Mouse (Mus musculus) MEL (cell line): ENCODE results near the gene Cdkal1. TPM values are rescaled to one million over a fixed set of nuclear protein-coding genes. Genes with fewer than 3 reads are reported as not detected.
A peak's percentile ranks its signal among the peaks of the same experiment; 100 is the strongest.

Experiments
- DNase-seq: peaks from one replicate; pipeline ENCODE4 v3.0.0; 2011; ENCODE audit warnings: low read depth, low spot score
- H3K27ac ChIP-seq: 2 replicates; pipeline ENCODE4 v1.5.1; 2012; ENCODE audit warnings: low read depth, mild to moderate bottlenecking, control low read depth, low read length, moderate library complexity; ENCODE audit not compliant: control insufficient read depth
- H3K27me3 ChIP-seq, 2 experiments: fragments of 150-350 bp in 1 of 2; sonication (generic) in 1 of 2; 2 replicates each; pipeline ENCODE4 v1.6.1; 2012; ENCODE audit warnings: low read length in 2 of 2, mild to moderate bottlenecking in 2 of 2, improper control_type of control experiment in 1 of 2, moderate library complexity in 1 of 2; ENCODE audit not compliant: insufficient read depth in 2 of 2, control insufficient read depth in 1 of 2
- H3K36me3 ChIP-seq, 2 experiments: 2 replicates each; pipeline ENCODE4 v1.6.1; 2012 to 2014; ENCODE audit warnings: low read length in 2 of 2, improper control_type of control experiment in 1 of 2, inconsistent platforms in 1 of 2, mild to moderate bottlenecking in 1 of 2; ENCODE audit not compliant: insufficient read depth in 2 of 2, control insufficient read depth in 1 of 2
- H3K4me1 ChIP-seq, 2 experiments: fragments of 150-350 bp in 1 of 2; sonication (generic) in 1 of 2; 2 replicates each; pipeline ENCODE4 v1.6.1; 2012; ENCODE audit warnings: low read length in 2 of 2, improper control_type of control experiment in 1 of 2, mild to moderate bottlenecking in 1 of 2; ENCODE audit not compliant: insufficient read depth in 2 of 2, control insufficient read depth in 1 of 2
- H3K4me3 ChIP-seq, 2 experiments: fragments of 150-350 bp in 1 of 2; sonication (generic) in 1 of 2; 2 replicates each; pipeline ENCODE4 v1.5.1; 2012; ENCODE audit warnings: low read depth in 2 of 2, low read length in 2 of 2, mild to moderate bottlenecking in 2 of 2, moderate library complexity in 2 of 2, control low read depth in 1 of 2, improper control_type of control experiment in 1 of 2; ENCODE audit not compliant: control insufficient read depth in 1 of 2, insufficient read depth in 1 of 2
- H3K79me2 ChIP-seq: 2 replicates; pipeline ENCODE4 v1.6.1; 2012; ENCODE audit warnings: mild to moderate bottlenecking, low read length, moderate library complexity; ENCODE audit not compliant: control insufficient read depth, poor library complexity, insufficient read depth
- H3K9ac ChIP-seq: 2 replicates; pipeline ENCODE4 v1.6.1; 2012; ENCODE audit warnings: low read depth, mild to moderate bottlenecking, control low read depth, low read length, moderate library complexity; ENCODE audit not compliant: control insufficient read depth, poor library complexity, severe bottlenecking
- H3K9me3 ChIP-seq: fragments of 150-350 bp; sonication (generic); replicated peaks from 2 replicates; pipeline ENCODE4 v1.6.1; 2012; ENCODE audit warnings: mild to moderate bottlenecking, low read length, improper control_type of control experiment, moderate library complexity; ENCODE audit not compliant: insufficient read depth
- BHLHE40 ChIP-seq: IDR thresholded peaks from 2 replicates; pipeline ENCODE4 v1.6.1; 2012; ENCODE audit warnings: low read depth, mild to moderate bottlenecking, inconsistent platforms, low read length, improper control_type of control experiment, borderline replicate concordance
- CHD2 ChIP-seq: IDR thresholded peaks from 2 replicates; pipeline ENCODE4 v1.6.1; 2011; ENCODE audit warnings: low read length, improper control_type of control experiment
- E2F4 ChIP-seq: IDR thresholded peaks from 2 replicates; pipeline ENCODE4 v1.6.1; 2011; ENCODE audit warnings: low read depth, low read length, improper control_type of control experiment, borderline replicate concordance
- ELF1 ChIP-seq: IDR thresholded peaks from 2 replicates; pipeline ENCODE4 v1.6.1; 2014; ENCODE audit warnings: low read depth, mild to moderate bottlenecking, inconsistent platforms, low read length, improper control_type of control experiment, moderate library complexity
- GATA1 ChIP-seq: IDR thresholded peaks from 2 replicates; pipeline ENCODE4 v1.6.1; 2011; ENCODE audit warnings: low read depth, low read length, improper control_type of control experiment
- NELFE ChIP-seq: IDR thresholded peaks from 2 replicates; pipeline ENCODE4 v1.6.1; 2011; ENCODE audit warnings: low read depth, low read length, improper control_type of control experiment
- POLR2AphosphoS5 ChIP-seq: IDR thresholded peaks from 2 replicates; pipeline ENCODE4 v1.6.1; 2012; ENCODE audit warnings: low read depth, borderline replicate concordance, mild to moderate bottlenecking, inconsistent platforms, low read length, moderate library complexity, mixed read lengths
- RAD21 ChIP-seq: IDR thresholded peaks from 2 replicates; pipeline ENCODE4 v1.6.1; 2011; ENCODE audit warnings: mild to moderate bottlenecking, low read depth, low read length, improper control_type of control experiment
- SIN3A ChIP-seq: IDR thresholded peaks from 2 replicates; pipeline ENCODE4 v1.6.1; 2012; ENCODE audit warnings: low read length, improper control_type of control experiment, inconsistent platforms
- TAL1 ChIP-seq: IDR thresholded peaks from 2 replicates; pipeline ENCODE4 v1.6.1; 2012; ENCODE audit warnings: mild to moderate bottlenecking, inconsistent platforms, low read length, moderate library complexity, mixed read lengths
- TBP ChIP-seq: IDR thresholded peaks from 2 replicates; pipeline ENCODE4 v1.8.0; 2011; ENCODE audit warnings: low read depth, low read length, improper control_type of control experiment
- UBTF ChIP-seq: IDR thresholded peaks from 2 replicates; pipeline ENCODE4 v1.6.1; 2012; ENCODE audit warnings: low read depth, mild to moderate bottlenecking, inconsistent platforms, low read length, improper control_type of control experiment, moderate library complexity, borderline replicate concordance; ENCODE audit not compliant: insufficient read depth
- ZKSCAN1 ChIP-seq: IDR thresholded peaks from 2 replicates; pipeline ENCODE4 v1.6.1; 2012; ENCODE audit warnings: low read depth, mild to moderate bottlenecking, inconsistent platforms, low read length, improper control_type of control experiment, moderate library complexity
- ZNF384 ChIP-seq: IDR thresholded peaks from 2 replicates; pipeline ENCODE4 v1.6.1; 2012; ENCODE audit warnings: low read depth, mild to moderate bottlenecking, inconsistent platforms, low read length, improper control_type of control experiment
- polyA plus RNA-seq, 2 experiments: library from polyadenylated mRNA; stranded (reverse) in 1 of 2; unstranded in 1 of 2; fragments of >175 nt in 1 of 2; fragments of >200 nt in 1 of 2; gene quantifications; 2 replicates each; pipeline versions ENCODE4 v1.2.1 to v1.2.4; 2012; ENCODE audit warnings: low replicate concordance in 2 of 2, low read depth in 1 of 2; ENCODE audit not compliant: insufficient read length in 2 of 2, insufficient read depth in 1 of 2, missing spikeins in 1 of 2
- total RNA-seq: library from RNA; depleted of rRNA; stranded (reverse); fragments of 300-350 nt; gene quantifications from 2 replicates; pipeline ENCODE4 v1.2.3, GENCODE M21; 2012

The Cdkal1 gene
- total and polyA plus RNA-seq, 3 experiments, result 10.6 to 11.0 TPM; not detected in 1

- Histone ChIP-seq H3K27me3 (no peaks in the 10 kb centered on the region), H3K9ac (no peak overlapping the region), H3K36me3 (0 out of 4 replicates have a peak, but pooled peaks cover 0 to 3% of the 10 kb centered on the region in 2 experiments), H3K9me3 (no peaks in the 10 kb centered on the region), H3K79me2 (no peaks in the 10 kb centered on the region), H3K27ac (no peak overlapping the region), H3K4me1 (no peaks in the 10 kb centered on the region), H3K4me3 (no peak overlapping the region)
- TF ChIP-seq TBP (peak; percentile 96), UBTF (0 out of 2 replicates have a peak, but pooled peaks have one; percentile 52), E2F4 (no peak)
- DNase-seq, result peak; percentile 52
Measured at GRCm38 (mm10) chr13:29901641-29902040, 46.2 kb upstream of the Cdkal1 start.

DNA sequence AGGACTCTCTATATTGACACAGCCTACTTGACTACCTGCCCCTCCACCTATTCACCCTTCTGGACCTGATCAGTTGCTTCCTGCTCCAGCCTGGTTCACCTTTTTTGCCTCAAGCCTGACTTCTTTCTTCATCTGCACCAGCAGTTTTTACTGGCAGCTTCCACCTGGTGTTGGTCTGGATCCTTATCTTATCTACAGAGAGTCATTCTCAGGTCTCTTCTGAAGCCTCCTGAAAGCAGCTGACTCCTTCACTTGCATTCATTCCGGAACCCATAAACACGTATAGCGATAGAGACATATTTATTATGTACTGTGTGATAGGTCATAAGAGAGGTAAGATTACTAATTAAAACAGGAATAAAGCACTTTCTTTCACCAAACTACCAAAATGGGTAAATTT lies 11.3 kb upstream of the Cdkal1 start:
- no peak for DNase-seq

DNA sequence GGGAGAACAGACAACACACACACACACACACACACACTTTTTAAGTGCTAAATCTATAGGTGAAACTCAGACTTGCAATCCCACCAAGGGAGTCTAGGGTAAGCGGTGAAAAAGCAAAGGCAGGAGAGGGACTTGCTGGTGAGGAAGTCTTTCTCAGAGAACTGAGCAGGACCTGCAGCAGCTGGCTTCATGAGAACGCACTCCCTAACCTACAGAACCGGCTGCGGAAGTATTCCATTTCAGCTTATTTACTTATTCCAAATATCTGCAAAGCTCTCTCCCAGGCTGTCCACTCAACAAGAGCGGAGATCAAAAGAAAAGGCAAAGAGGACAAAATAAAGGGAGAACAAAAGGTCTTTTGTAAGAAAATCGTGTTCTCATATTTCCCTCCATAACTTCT lies 8.9 kb upstream of the Cdkal1 start:
- no peak overlapping the region for H3K27ac ChIP-seq
- H3K36me3 ChIP-seq, result peaks cover 0 to 5% of the 10 kb centered on the region in 2 experiments; a peak in 2 of 4 replicates
- no peak for DNase-seq
- no peak for TF ChIP-seq SIN3A
- no peak for TF ChIP-seq CHD2
- no peak for TF ChIP-seq POLR2AphosphoS5
- no peak for TF ChIP-seq ZNF384
- TF ChIP-seq TAL1, result no peak
- no peak for TF ChIP-seq BHLHE40
- TF ChIP-seq RAD21, result no peak
- no peak for TF ChIP-seq NELFE
- no peaks in the 10 kb centered on the region for H3K79me2 ChIP-seq
- no peak overlapping the region for H3K9ac ChIP-seq
- no peaks in the 10 kb centered on the region for H3K9me3 ChIP-seq
- no peak overlapping the region for H3K4me3 ChIP-seq
- no peaks in the 10 kb centered on the region; a peak in 1 of 4 replicates for H3K4me1 ChIP-seq
- H3K27me3 ChIP-seq, result peaks cover 0 to 3% of the 10 kb centered on the region in 2 experiments; a peak in 2 of 4 replicates

More for the DNA sequence above, 11.3 kb upstream of the Cdkal1 start:
- no peak overlapping the region for H3K4me3 ChIP-seq
- peaks cover 0 to 5% of the 10 kb centered on the region in 2 experiments; a peak in 2 of 4 replicates for H3K36me3 ChIP-seq
- TF ChIP-seq ZKSCAN1 (no peak), ELF1 (no peak), GATA1 (peak; percentile 21; the same call in 1 of the 2 replicates), E2F4 (no peak)
- H3K9ac ChIP-seq, result no peak overlapping the region
- H3K27me3 ChIP-seq, result peaks cover 0 to 1% of the 10 kb centered on the region in 2 experiments; a peak in 1 of 4 replicates
- H3K9me3 ChIP-seq, result no peaks in the 10 kb centered on the region
- H3K27ac ChIP-seq, result no peak overlapping the region
- H3K79me2 ChIP-seq, result no peaks in the 10 kb centered on the region
- H3K4me1 ChIP-seq, result no peaks in the 10 kb centered on the region; a peak in 1 of 4 replicates
